Mouse (Mus musculus) T-cell, adult 2 months (primary cell): ENCODE results near the gene Mecom.

Source experiments
- DNase-seq: peaks from one replicate; pipeline ENCODE4 v3.0.0; 2022; ENCODE audit warnings: low spot score

Mecom gene

DNA sequence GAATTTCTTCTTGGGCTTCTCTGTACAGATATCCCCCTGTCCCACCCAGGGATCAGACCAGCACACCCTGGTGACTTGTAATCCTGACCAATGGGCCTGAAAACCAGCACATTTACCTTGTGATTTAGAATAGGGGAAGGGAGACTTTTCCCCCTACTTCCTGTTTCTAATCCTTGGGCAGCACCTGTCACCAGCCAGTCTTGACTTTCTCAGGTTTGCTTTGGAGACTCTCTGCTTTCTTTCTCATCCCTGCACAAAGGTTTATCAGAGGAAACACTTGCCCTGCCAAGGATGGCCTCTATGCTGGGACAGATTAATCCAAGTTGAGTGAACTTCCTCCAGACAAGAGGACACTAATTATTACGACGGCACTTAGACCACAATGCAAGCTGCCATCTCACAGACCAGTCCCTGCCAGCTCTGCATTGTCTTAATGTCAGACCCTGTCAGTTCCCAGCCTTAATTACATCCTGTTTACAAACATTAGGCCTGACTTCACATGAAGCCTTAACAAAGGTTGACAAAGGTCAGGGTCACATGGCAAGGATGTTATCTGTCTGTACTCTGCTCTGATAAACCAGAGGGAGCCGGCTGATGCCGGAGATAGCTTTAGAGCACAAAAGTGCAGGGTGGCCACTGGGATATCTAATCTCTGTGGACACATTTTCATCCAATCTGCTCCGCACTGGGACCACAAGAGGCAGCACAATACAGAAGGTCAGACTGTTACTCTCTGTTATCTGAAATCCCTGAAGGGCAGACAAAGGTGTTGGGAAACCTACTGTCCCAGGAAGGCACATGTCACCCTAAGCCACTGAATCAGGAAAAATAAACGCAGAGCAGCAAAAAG is 193.7 kb downstream of the Mecom start:
- DNase-seq = no peak

DNA sequence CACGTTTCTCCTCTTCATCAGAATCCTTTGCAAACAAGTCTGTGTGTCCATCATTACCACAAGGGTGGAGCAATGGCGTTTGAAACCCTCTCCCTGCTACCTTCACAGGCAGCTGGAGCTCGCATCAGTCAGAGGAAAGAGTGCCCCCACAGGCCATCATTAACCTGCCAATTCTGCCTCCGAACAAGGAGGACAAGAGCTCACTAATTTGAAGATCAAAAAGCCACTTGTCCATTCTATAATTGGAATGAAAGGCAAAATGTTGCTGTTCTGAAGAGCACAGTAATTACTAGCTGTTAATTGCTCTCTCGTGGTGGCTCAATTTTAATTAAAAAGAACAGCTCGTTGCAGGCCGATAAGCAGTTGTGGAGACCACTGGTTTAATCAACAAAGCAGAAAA is 198.5 kb downstream of the Mecom start:
- no peak for DNase-seq

DNA sequence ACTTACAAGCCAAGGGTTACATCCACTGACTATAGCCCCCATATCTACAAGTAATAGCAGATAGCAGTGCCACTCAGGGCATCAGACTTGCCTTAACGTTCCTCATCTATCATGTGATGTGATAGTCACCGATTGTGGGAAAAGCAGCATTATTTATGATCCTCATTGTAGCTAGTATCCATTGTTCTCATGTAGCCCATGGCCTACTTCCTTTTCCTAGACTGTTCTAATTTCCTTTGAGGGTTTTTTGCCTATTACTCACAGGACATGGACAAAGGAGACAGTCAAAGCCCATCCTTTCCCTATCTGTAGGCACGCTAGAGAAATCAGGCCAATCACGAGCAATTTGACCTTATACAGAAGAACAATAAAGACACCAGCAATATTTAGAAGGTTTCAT is 203.7 kb downstream of the Mecom start:
- DNase-seq = no peak

DNA sequence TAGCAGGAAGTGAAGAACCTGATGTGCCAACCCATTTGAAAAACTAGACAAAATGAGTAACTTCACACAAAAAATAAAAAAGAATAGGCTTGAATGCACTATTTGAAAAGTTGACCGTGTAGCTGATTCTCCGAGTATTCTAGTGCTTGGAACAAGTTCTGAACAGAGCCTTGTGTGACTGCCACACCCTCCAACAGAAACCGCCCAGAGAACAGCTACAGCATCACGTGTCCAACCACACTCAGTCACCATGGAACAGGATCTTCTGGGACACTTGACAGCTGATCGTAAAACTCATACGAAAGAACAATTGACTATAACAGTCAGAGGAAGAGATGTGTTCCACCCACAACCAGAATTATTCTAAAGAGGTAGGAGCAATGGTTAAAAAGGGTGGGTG is 215.5 kb downstream of the Mecom start:
- DNase-seq = no peak

DNA sequence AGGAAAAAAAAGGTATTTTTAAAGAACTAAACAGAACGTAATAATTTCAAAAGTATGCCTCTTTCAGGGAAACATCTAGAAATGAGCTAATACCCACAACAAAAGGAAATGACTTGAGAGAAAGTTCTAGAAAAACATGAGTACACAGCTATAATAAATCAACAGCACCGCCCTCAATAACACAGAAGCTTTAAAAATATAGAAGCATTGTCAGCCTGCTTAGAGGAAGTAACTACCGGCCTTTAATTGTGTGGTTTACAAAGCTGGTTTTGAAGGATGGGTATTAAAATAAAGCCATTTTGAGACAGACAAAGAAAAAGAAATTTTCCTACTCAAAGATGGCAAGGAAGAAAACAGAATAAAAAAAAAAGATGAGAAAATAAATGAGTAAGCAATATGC is 217.3 kb downstream of the Mecom start:
- no peak for DNase-seq

DNA sequence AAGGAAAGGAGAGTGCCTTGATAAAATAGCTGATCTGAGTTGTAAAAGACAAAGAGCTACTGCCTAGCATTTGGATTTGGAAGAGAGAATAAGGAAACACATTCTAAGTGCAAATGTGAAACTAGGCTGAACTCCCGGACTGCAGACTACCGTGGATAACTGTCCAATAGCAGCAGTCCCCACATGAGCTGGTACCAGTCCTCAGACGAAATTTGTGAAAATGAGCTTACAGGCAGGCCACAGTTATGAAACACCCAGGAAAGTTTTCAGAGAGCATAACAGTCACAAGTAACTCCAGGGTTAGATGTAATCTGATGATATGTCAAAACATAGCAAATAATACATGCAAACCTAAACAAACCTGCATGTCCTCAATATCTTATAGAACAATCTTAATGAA is 217.8 kb downstream of the Mecom start:
- no peak for DNase-seq

DNA sequence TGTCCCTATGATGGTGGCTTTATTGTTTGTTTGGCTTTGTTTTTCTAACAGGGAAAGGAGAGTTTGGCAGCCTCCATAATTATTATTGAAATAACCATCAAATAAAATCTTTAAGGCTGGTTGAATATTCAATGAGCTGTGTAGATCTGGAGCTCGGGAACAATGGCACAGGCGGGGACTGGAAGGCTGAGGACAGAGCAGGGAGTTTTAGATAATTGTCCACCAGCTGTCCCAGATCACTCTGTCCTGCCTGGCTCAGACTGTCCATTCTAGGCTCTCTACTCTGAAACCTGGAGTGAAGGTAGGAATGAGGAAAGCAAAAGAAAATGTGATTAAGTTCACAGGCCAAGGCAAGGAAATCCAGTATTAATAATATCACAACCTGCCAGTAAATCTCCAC is 232.9 kb downstream of the Mecom start:
- no peak for DNase-seq

DNA sequence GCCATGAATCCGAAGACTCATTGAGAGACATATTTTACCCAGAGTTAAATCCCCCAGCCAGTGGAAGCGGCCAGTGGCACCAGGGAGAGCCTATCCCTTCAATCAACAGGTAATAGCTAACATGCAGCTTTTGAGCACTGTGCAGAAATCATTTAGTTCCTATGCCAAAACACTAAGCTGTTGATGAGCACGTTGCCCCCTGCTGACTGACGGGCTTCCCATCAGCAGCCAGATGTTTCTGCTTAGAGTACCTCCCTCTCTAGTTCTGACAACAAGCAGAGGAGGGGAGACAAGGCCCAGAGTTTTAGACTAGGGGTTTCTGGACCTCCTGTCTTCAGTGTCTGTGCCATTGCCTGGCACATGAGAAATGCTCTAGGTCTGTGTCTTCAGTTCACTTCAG is 239.7 kb downstream of the Mecom start:
- DNase-seq = no peak

DNA sequence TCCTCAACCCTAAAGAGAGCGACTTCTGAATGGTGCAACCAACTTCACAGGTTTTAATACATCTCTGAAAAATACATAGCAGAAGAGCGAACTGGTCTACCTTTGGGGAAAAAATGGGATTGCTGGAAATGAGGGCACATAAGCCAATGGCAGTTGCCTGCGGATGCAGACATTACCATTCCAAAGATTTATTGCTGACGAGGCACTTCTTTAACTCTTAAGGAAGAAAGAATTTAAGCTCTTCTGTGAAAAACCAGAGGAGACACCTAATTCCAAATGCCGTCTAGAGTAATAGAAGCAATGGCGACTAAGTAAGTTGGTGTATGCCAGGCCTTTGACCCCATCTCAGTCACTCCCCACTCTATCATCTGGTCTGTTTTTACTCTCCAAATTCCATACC is 240.2 kb downstream of the Mecom start:
- no peak for DNase-seq

DNA sequence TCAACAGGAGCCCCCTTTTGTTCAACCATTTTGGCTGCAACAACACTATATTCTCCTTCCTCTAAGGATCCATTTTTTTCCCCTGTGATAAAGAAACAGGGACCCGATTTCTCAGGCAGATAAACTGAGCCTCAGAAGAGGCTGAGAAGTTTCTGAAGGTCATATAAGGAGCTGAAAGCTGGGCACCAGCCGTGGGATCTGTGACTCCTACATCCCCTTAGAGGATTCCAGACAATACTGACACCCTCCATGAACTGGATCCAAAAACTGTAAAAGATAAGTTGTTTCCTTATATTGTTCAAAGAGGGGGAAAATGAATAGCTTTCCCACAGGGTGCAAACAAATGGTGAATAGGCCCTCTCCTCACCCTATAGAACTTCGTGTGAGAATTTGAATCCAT is 241.7 kb downstream of the Mecom start:
- DNase-seq = no peak

DNA sequence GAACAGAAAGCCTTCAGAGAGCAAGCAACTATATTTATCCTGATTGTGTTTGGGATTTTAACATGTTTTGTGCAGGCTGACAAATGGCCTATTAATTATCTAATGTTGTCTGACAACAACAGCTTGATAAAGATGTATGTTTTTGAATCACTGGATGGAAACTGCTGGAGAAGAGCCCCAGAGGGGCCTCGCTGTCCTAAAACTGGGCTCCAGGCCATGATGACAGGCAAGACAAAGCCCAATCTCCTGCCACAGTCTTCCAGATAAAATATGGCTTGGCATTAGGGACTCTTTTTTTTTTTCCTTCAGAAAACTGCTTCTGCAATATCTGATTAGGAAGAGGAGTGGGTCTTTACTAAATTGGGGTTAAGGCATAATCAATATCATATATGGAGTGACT is 248.3 kb downstream of the Mecom start:
- DNase-seq = no peak

DNA sequence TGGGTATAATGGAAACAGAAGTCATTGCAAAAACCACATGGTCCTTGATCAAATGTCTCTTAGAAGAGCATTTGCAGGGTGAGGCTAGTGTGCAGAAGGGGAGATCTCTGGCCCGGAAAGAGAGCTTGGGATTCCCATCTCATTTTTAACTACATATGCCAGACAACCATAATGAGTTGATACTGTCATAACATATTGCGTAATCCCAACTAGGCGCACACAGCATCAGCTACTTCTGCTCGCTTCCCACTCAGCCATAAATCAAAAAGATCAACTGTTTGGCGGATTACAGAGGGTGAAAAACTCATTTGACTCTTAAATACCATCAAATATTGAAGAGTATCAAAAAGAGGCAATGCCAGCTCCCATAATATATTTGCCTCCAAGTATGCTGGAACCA is 253.4 kb downstream of the Mecom start:
- DNase-seq = no peak

DNA sequence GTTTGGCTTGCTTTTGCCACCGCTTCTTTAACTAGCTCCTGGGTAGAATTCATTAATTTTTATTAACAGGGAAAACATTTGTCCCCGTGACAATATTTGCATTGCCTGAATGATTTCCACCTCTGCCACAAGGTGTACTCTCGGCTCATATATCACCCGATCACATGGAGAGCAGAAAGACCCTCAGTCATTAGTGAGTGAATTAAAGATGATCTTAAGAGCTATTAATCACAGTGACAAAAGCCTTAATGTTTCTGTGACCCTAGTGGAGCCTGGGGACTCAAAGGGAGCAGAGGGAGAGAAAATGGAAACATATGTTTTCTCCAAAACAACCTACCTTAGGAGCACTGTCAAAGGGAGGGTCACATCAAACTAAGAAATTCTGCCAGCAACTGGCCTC is 261.3 kb downstream of the Mecom start:
- DNase-seq = no peak

DNA sequence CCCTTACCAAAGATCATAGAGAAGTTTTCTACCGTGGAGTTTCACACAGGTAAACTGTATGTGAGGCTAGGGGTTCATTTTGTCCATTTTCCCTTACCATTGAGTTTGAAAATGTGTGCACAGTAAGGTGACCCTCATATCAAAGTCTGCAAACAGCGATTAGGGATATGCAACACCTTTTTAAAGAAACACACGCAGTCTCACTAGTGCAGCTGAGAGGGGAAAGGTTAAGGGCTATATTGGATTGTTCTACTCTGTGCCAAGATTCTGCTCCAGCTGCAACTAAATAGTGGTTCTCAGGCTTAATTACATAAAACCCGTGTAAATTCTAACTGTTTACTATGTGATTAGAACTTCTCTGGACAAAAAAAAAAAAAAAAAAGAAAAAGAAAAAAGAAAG is 263.7 kb downstream of the Mecom start:
- DNase-seq = no peak

DNA sequence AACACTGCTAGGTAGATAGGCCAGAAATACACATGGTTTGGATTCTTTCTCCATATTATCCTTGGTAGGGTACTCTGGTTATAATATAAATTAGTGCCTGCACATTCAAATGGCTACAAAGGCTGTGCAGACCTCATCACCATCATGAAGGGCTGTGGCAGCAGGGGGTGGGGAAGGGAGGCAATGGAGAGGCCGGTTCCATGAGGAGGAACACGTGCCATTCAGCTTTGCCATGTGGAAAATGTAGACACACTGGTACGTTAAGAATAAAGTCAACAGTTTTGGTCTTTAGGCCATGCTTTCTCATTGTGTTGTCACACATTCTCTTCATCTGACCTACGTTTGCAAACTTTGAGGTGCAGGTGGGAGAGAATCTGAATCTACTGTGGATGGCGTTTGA is 264.2 kb downstream of the Mecom start:
- no peak for DNase-seq

DNA sequence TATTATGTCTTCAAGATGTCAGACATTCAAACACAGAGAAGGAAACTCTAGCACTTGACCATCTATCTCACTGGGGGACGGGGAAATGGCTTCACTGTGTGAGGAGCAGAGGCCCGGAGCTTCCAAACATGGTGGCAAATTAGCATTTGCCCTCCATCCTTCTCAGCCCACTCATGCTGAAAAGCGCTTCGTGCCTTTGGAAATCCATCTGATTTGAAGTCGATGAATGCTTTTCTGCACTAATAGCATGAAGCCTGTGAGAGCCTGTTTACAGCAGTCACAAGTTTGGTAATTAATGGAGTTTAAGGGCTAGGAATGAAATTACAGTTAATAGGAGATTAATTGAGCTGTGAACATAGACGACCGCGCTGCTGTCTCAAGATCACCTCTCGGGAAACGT is 270.2 kb downstream of the Mecom start:
- no peak for DNase-seq

DNA sequence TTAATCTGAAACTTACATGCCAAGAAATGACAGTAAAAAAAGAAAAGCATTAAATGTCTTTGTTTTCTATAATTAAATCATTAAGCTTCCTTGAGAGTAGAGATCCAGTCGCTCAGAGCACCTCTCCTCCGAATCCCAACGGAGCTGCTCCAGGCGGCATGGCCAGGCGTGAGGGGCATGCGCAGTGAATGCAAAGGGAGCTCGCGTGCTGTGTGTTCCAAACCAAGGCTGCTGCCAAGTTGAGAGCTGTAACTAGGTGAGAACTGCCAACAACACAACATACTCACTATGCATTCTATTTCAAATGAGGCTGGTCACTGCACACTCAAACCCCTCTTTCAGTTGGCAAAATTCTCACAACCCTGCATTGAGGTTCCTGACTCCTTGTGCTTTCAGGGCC is 271.7 kb downstream of the Mecom start:
- no peak for DNase-seq

DNA sequence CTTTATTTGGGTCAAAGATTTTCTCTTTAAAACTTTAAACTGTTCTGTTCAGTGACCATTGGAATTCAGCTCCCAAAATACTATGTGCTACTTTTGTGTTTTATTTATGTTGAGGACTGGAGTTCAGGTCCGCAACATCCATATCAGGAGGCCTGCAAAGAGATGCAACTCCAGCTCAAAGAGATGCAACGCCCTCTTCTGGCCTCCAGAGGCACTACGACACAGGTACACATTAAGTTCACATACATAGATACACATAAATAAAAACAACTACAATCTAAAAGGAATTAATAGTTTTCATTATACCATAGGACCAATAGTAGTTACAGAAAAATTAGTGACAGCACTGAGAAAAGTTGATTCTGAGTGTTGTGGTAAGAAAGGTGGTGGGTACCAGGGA is 278.6 kb downstream of the Mecom start:
- no peak for DNase-seq

DNA sequence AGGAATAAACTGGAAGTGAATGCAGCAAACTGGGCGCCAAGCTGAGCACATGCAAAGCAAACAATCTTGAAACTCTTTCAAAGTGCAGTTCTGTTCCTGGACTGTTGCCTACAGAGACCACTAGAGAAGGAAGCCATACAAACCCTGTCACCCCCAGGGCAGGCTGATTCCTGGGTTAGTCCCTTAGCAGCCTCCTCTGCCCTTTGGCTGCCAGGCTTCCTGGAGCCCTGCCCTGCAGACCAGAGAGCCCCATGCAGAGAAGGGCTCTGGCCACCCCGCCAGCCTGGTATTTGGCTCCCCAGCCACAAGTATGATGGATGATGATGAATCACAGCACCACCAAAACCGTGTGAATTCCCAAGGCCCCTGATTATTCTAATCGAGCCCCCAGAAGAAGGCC is 286.9 kb downstream of the Mecom start:
- no peak for DNase-seq

DNA sequence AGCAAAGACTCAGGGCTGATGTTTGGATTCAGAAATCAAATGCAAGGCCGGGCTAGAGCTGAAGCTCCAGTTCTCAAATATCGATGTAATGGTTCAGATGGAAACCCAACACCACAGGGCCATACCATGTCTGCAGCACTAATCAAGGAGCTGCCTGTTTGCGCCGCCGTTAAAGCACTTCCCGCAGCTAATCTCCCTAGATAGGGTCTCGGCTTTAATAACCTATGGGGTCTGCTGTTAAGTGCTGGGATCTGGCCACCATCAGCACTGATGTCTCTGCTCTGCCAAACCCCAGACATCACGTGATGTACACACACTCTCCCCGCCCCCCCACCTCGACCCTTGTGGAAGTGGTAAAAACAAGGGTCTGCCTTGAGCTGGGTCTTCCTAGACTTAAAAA is 289.4 kb downstream of the Mecom start:
- DNase-seq = no peak

DNA sequence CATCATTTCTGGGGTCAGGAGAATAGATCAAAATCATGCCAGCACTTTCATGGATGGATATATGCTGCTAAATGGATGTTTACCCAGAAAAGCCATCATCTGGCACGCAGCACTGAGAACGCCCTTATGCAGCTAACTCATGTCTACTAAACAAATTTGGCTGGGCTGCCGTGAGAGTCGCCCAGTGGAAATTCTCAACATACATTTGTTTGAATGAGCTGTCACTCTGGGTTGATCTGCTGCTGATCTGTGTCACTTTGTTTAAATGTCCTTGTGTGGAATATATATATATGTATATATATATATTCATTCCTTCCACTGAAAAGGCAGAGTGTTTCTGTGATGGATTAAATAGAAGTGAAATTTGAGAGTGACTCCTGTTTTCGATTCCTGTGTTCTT is 290.0 kb downstream of the Mecom start:
- no peak for DNase-seq

DNA sequence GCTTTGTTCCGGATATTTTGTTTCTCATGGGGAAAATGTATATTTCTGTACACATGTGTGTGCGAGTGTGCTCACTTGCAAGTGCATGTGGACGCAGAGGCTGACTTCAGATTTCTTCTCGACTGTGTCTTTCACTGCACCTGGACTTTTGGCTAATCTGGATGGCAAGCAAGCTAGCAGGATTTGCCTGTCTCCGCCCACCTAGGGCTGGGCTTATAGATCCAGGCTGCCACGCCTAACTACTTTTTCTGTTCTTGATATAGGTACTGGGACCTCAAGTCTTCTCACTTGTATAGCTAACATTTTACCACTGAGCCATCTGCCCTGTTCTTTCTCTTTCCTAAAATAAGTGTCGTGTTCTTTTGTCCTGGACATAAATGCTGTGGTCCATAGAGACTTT is 290.9 kb downstream of the Mecom start:
- DNase-seq = no peak

DNA sequence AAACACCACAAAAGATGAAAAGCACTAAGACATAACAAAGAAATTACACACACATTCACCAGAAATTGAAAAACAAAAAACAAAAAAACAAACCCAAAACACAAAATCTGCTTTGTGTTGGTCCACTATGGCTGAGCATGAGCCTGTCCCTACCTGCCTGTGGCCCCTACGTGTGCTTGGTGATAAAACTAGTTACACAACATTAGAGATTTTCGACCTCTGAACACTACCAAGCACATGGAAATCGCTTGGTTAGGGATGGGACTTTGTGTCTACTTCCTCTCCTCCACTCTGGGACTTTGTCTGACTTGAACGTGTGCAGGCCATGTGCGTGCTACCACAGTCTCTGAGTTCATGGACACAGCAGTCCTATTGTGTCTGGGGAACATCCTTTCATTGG is 292.0 kb downstream of the Mecom start:
- no peak for DNase-seq

DNA sequence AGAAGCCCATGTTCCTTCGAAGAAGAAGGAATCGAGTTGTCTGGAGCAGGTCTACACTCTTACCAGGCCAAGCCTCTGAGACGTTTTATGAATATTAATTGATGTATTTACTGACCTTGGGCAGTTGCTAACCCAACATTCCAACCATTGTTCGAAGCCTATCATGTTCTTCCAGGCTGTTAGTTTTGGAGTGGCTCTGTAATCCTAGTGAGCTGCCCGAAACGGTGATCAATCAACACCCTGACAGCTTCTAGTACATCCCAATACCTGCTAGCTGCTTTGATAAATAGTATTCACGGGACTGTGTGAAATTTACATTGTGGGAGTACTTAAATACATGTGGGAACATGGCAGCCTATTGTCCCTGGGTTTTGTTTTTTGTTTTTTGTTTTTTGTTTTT is 293.4 kb downstream of the Mecom start:
- no peak for DNase-seq

DNA sequence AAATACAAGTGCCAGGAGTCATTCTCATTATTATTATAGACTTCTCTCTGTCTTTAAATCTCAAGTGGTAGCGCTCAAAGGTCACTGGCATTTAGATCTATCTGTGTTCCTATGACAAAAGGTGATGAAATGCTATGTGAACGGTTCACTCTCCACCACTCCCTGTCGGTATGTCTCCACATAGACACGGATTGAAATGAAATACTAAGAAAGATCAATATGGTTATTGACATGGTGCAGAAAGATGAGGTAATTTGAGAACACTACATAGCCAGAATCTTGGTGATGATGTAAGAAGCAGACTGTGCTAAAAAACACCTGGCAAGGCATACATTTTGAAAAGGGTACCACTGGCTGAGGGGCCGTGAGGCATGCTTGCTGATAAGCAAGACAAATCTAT is 294.1 kb downstream of the Mecom start:
- DNase-seq = no peak
